Comparison of ENCODE assay signal across 16 mouse cellular contexts in genomic region chr5:38106807-38107206, GRCm38 (mm10). TPM values are rescaled to one million over a fixed set of nuclear protein-coding genes. Genes with fewer than 3 reads are reported as not detected.
"Had no signal": no experiment of that assay in that cellular context is flagged by ENCODE, and none has a peak within 500 bp of the region (broad histone marks: within the 10 kb centered on the region; RNA-seq: fewer than 3 reads in every experiment).

No protein-coding gene starts in this region.

- H3K9ac ChIP-seq: liver, embryonic 12.5 days; liver, embryonic 15.5 days; midbrain, embryonic 12.5 days; midbrain, embryonic 15.5 days had no signal

- H3K36me3 ChIP-seq: midbrain, embryonic 15.5 days had no signal

- DNase-seq: kidney, adult 2 months; kidney, postnatal 25 days; layer of hippocampus, adult 9-11 months; liver; lung, adult 18-20 months; lung, postnatal 14 days; thymus, adult 18-20 months; thymus, postnatal 36 days had no signal

- ATAC-seq: intestine, postnatal 0 days; liver, embryonic 12.5 days; midbrain, embryonic 15.5 days had no signal

- H3K27me3 ChIP-seq: liver, embryonic 12.5 days; liver, embryonic 15.5 days; midbrain, embryonic 12.5 days; midbrain, embryonic 15.5 days had no signal

- H3K9me3 ChIP-seq: liver, embryonic 12.5 days; liver, embryonic 15.5 days; midbrain, embryonic 12.5 days; midbrain, embryonic 15.5 days had no signal

- H3K4me3 ChIP-seq: layer of hippocampus, adult 2 months; liver, embryonic 12.5 days; liver, embryonic 15.5 days; midbrain, embryonic 12.5 days; midbrain, embryonic 15.5 days had no signal

- H3K27ac ChIP-seq: kidney, postnatal 0 days; layer of hippocampus, adult 2 months; liver, embryonic 12.5 days; liver, embryonic 15.5 days; macrophage; midbrain, embryonic 12.5 days; midbrain, embryonic 15.5 days had no signal

- H3K4me2 ChIP-seq: liver, embryonic 12.5 days; liver, embryonic 15.5 days; midbrain, embryonic 12.5 days; midbrain, embryonic 15.5 days had no signal

- H3K4me1 ChIP-seq: liver, embryonic 12.5 days; liver, embryonic 15.5 days; midbrain, embryonic 12.5 days; midbrain, embryonic 15.5 days had no signal

RNA-seq across cellular contexts. Expression of gene Nsg1, which starts 52.9 kb away (rescaled TPM):
- polyA plus RNA-seq: macrophage had no signal
